Mouse (Mus musculus): ENCODE results near the gene AC109138.7. TPM values are rescaled to one million over a fixed set of nuclear protein-coding genes. Genes with fewer than 3 reads are reported as not detected.
A peak's percentile ranks its signal among the peaks of the same experiment; 100 is the strongest.

Gene AC109138.7
- total RNA-seq, 1 experiment from 2014 or later, result not detected

GRCm38 (mm10) chr19:4216041-4216685, 2.0 kb downstream of the AC109138.7 start:
- no peak for ATAC-seq (replicated peaks; ENCODE audit: low read depth, poor library complexity, severe bottlenecking)

DNA sequence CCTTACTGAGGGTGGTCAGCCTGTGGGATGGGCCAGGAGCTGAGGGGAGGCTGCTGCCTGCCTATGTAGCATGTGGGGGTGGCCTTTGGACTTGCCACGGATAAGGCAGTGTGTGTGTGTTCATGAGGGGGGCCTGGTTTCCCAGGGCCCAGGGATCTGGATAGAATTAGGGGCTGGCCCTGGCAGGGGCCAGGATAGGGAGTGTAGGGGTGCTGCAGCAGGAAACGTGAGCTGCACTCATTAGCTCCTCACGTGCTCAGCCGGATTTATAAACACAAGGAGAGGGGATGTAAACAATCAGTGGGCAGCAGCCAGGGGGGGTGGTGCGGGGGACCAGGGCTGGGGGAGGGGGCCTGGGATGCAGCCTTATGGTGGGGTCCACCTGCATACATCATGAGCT, 3.0 kb downstream of the AC109138.7 start:
- ATAC-seq (replicated peaks; ENCODE audit: low read depth, poor library complexity, severe bottlenecking), result no peak

- ATAC-seq (replicated peaks; ENCODE audit: low read depth, poor library complexity, severe bottlenecking), result no peak
Observed at GRCm38 (mm10) chr19:4217855-4218254, 3.7 kb downstream of the AC109138.7 start.

DNA sequence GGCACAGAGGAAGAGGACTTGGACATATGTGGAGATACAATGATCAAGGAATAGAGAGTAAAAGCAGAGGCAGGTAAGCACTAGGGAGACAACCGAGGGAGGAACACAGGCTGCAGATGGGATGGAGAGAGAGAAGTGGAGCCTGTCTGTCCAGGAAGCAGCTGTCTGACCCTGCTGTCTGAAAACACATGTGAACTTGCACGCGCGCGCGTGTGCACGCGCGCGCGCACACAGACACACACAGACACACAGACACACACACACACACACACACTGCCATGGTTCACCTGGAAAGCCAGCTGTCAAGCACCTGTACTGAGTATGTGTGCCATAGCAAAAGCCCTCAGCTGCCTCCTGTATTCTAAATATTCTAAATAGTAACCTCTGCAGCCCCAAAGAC, 4.1 kb downstream of the AC109138.7 start:
- no peak for ATAC-seq (replicated peaks; ENCODE audit: low read depth, poor library complexity, severe bottlenecking)

DNA sequence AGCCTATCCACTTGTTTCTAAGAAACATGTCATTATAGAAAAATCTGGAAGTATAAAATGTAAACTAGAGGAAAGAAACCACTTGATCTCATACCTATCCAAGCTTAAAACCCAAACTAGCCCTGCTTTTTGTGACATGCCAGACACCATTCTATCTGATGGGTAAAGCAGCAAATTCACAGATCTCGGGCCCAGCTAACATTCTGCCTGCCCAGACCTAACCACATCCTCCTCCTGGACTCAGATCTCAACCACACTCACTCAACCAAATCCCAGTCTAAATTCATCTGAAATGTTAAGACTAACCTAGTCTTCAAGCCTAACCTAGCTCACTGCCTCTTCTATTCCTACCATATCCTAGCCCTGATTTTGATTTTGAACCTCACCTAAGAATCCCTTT, 4.6 kb downstream of the AC109138.7 start:
- ATAC-seq (replicated peaks; ENCODE audit: low read depth, poor library complexity, severe bottlenecking), result peak; percentile 23; the same call in 1 of the 2 replicates

GRCm38 (mm10) chr19:4219943-4220342, 5.8 kb downstream of the AC109138.7 start:
- no peak for ATAC-seq (replicated peaks; ENCODE audit: low read depth, poor library complexity, severe bottlenecking)

DNA sequence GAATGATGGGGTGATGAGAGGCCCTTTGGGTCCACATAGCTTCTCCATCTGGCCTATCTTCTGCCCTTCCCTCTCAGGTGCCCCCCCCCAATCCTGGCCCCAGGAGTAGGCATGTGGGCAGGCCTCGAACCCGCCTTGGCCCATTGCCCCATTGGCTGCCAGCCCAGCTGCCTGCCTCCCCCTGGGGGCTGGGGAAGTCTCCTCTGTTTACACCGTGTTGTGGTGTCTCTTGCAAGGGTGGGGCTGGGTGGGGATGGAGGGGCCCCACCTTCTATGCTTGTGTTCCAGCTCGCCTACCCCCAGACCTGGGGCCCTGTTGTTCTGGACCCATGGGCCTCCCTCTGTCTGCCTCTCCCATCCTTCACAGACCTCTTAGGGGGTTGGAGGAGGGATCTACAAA, 6.3 kb downstream of the AC109138.7 start:
- no peak for ATAC-seq (replicated peaks; ENCODE audit: low read depth, poor library complexity, severe bottlenecking)

- no peak; the same call in 1 of the 2 replicates for ATAC-seq (replicated peaks; ENCODE audit: low read depth, poor library complexity, severe bottlenecking)
Observed at GRCm38 (mm10) chr19:4220957-4221743, 7.0 kb downstream of the AC109138.7 start.

DNA sequence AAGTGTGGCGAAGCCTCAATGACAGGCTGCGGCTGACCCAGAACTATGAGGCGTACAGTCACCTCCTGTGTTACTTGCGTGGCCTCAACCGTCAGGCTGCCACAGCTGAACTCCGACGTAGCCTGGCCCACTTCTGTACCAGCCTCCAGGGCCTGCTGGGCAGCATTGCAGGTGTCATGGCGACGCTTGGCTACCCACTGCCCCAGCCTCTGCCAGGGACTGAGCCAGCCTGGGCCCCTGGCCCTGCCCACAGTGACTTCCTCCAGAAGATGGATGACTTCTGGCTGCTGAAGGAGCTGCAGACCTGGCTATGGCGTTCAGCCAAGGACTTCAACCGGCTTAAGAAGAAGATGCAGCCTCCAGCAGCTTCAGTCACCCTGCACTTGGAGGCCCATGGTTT, 8.0 kb downstream of the AC109138.7 start:
- ATAC-seq (replicated peaks; ENCODE audit: low read depth, poor library complexity, severe bottlenecking), result peak; percentile 61

DNA sequence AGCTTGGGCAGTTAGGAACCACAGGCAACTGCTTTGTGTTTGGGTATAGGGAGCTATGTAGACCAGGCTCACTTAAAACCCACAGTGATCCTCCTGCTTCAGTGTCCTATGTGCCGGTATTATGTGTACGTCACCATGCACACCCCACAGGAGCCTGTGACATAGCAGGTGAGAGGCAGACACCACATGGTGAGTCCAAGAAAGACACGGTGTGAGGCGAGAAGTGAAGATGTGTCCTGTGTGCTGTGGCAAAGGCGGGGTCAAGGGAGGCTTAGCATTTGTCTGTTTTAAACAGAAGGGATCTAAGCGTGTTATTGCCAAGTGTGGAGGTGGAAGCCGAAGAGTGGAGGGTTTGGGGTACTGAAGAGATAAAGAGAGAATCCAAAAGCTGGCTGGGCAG, 12.6 kb downstream of the AC109138.7 start:
- ATAC-seq (replicated peaks; ENCODE audit: low read depth, poor library complexity, severe bottlenecking), result no peak

GRCm38 (mm10) chr19:4227446-4227845, 13.3 kb downstream of the AC109138.7 start:
- ATAC-seq (replicated peaks; ENCODE audit: low read depth, poor library complexity, severe bottlenecking), result no peak

DNA sequence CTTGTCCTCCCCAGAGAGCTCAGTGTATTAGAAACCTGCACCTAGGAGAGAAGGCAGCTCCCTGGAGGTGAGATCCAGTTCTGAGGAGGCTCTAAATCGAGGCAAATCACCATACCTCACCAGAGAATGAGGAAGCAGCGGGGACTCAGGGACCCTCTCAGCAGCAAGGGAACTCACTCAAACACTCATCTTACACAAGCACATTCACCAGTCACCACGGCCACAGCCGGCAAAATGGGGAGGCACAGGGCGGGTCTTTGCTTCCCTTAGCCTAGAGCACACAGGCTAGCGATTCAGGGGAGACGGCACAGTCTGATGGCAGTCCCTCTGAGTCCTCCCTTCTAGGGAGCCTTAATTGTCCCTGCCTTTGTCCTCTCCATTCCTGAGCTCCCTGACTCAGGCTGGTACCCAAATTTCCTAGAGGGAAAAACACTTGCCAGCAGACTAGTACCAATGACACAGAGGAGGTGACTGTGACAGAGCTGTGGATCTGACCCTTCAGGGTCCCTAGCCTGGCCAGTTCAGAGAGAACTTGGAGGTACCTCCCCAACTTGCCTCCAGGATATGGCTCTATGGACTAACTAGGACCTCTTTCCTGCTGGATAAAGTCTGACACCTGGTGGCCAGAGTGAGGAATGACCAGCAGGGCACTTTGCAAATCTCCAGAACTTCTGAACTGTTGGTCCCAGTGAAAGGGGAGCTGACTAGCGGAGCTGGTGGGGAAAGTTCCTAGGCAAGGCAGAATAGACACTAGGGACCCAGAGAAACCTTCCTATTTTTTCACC, 13.9 kb downstream of the AC109138.7 start:
- peak; percentile 52 for ATAC-seq (replicated peaks; ENCODE audit: low read depth, poor library complexity, severe bottlenecking)

GRCm38 (mm10) chr19:4228891-4229290, 14.7 kb downstream of the AC109138.7 start:
- no peak for ATAC-seq (replicated peaks; ENCODE audit: low read depth, poor library complexity, severe bottlenecking)

- no peak for ATAC-seq (replicated peaks; ENCODE audit: low read depth, poor library complexity, severe bottlenecking)
Observed at GRCm38 (mm10) chr19:4229451-4230076, 15.4 kb downstream of the AC109138.7 start.

GRCm38 (mm10) chr19:4230415-4230814, 16.3 kb downstream of the AC109138.7 start:
- no peak for ATAC-seq (replicated peaks; ENCODE audit: low read depth, poor library complexity, severe bottlenecking)

- ATAC-seq (replicated peaks; ENCODE audit: low read depth, poor library complexity, severe bottlenecking), result peak; percentile 79
Observed at GRCm38 (mm10) chr19:4231253-4232185, 17.4 kb downstream of the AC109138.7 start, which contains the start of gene Pold4. Gene Pold4 (plus strand): TSS chr19:4231899.

GRCm38 (mm10) chr19:4232186-4232572, 18.0 kb downstream of the AC109138.7 start:
- ATAC-seq (replicated peaks; ENCODE audit: low read depth, poor library complexity, severe bottlenecking), result peak; percentile 28

GRCm38 (mm10) chr19:4232651-4233050, 18.5 kb downstream of the AC109138.7 start:
- ATAC-seq (replicated peaks; ENCODE audit: low read depth, poor library complexity, severe bottlenecking), result no peak

DNA sequence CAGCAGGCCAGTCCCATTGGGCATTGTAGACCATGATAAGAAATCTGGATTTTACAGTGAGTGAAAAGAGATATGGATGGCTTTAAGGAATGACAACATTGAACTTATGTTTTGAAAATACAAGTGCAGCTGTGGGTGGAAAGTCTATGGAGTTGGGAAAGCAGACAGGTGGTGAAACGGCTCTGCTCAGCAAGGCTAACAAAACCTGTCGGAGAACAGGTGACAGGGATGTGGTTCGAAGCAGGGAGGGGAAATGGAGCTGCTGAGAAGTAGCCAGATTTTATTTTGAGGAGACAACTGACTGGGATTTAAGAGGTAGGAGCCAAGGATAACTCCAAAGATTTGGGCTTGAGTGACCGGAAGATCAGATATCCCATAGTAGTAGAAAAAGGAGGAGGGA, 20.4 kb downstream of the AC109138.7 start:
- no peak for ATAC-seq (replicated peaks; ENCODE audit: low read depth, poor library complexity, severe bottlenecking)

All from common myeloid progenitor, adult 5-6 weeks (primary cell).